Mouse (Mus musculus) embryonic facial prominence, embryonic 10.5 days (tissue): Measurements from ENCODE around the gene Apol9b. TPM values are rescaled to one million over a fixed set of nuclear protein-coding genes. Genes with fewer than 3 reads are reported as not detected.

ENCODE experiments used
- DNase-seq: peaks from one replicate; pipeline ENCODE4 v3.0.0-alpha.2; 2017; ENCODE audit warnings: low spot score
- H3K27ac ChIP-seq: fragments of 300-500 bp; sonication (generic); replicated peaks from 2 replicates; pipeline ENCODE4 v1.5.1; 2016; ENCODE audit warnings: mild to moderate bottlenecking
- H3K27me3 ChIP-seq: fragments of 300-500 bp; sonication (generic); replicated peaks from 2 replicates; pipeline ENCODE4 v1.6.1; 2016; ENCODE audit warnings: low read depth, mild to moderate bottlenecking; ENCODE audit not compliant: poor library complexity, severe bottlenecking
- H3K36me3 ChIP-seq: fragments of 300-500 bp; sonication (generic); replicated peaks from 2 replicates; pipeline ENCODE4 v1.6.1; 2016; ENCODE audit warnings: mild to moderate bottlenecking, moderate library complexity
- H3K4me1 ChIP-seq: fragments of 300-500 bp; sonication (generic); 2 replicates; pipeline ENCODE4 v1.6.1; 2016
- H3K4me3 ChIP-seq: fragments of 300-500 bp; sonication (generic); 2 replicates; pipeline ENCODE4 v1.5.1; 2016; ENCODE audit warnings: mild to moderate bottlenecking, moderate library complexity
- H3K9me3 ChIP-seq: fragments of 300-500 bp; sonication (generic); 2 replicates; pipeline ENCODE4 v1.6.1; 2016; ENCODE audit warnings: mild to moderate bottlenecking
- WGBS: fragments of 180-500 bp; shearing (Covaris S2); methylation state at CpG from one replicate; pipeline ENCODE4 v1.1.7; 2016; 5-methylcytosine and 5-hydroxymethylcytosine counted together
- polyA plus RNA-seq: library from polyadenylated mRNA; unstranded; fragments of >200 nt; fragmentation: Nextera tagmentation; extraction: Ambion mirVana; gene quantifications from 2 replicates; pipeline ENCODE4 v1.2.1, GENCODE M21; 2016

Apol9b gene
- polyA plus RNA-seq, 1 experiment from 2014 or later, result not detected

GRCm38 (mm10) chr15:77752443-77752842, 23.6 kb downstream of the Apol9b start:
- no peak overlapping the region for H3K27ac ChIP-seq
- H3K4me1 ChIP-seq, result 0 out of 2 replicates have a peak, but pooled peaks cover 6% of the 10 kb centered on the region
- no peak overlapping the region for H3K4me3 ChIP-seq
- H3K9me3 ChIP-seq, result no peaks in the 10 kb centered on the region
- WGBS, result 69% methylated on average over 11 of the region's 11 CpGs
- DNase-seq, result no peak
- H3K36me3 ChIP-seq, result no peaks in the 10 kb centered on the region
- H3K27me3 ChIP-seq, result no peaks in the 10 kb centered on the region

GRCm38 (mm10) chr15:77755132-77755531, 26.3 kb downstream of the Apol9b start:
- Histone ChIP-seq H3K4me1 (0 out of 2 replicates have a peak, but pooled peaks cover 6% of the 10 kb centered on the region), H3K4me3 (no peak overlapping the region), H3K27me3 (no peaks in the 10 kb centered on the region), H3K27ac (no peak overlapping the region), H3K9me3 (no peaks in the 10 kb centered on the region), H3K36me3 (peaks cover 12% of the 10 kb centered on the region)
- DNase-seq, result no peak
- WGBS, result 56% methylated on average over 2 of the region's 2 CpGs

DNA sequence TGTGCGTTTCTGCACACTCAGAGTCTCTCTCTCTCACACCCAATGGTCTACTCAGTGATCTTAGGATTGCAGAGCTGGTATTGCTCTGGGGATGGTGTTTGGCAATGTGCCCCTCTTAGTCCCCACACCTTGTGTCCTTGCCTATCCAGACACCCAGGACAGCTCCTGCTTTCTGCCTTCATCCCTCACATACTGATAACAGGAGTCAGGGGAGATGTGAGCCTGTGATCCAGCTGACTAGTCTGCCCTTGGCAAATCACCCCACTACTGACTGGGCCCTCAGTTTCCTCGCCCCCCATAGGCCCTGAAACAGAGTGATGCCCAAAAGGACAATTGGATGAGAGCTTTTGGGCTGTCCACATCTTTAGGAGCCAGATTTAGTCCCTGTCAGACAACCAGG, 27.2 kb downstream of the Apol9b start:
- Histone ChIP-seq H3K4me1 (0 out of 2 replicates have a peak, but pooled peaks cover 6% of the 10 kb centered on the region), H3K36me3 (peaks cover 22% of the 10 kb centered on the region), H3K27me3 (no peaks in the 10 kb centered on the region), H3K27ac (no peak overlapping the region), H3K9me3 (no peaks in the 10 kb centered on the region), H3K4me3 (no peak overlapping the region)
- WGBS, result 71% methylated on average over 2 of the region's 2 CpGs
- DNase-seq, result no peak

DNA sequence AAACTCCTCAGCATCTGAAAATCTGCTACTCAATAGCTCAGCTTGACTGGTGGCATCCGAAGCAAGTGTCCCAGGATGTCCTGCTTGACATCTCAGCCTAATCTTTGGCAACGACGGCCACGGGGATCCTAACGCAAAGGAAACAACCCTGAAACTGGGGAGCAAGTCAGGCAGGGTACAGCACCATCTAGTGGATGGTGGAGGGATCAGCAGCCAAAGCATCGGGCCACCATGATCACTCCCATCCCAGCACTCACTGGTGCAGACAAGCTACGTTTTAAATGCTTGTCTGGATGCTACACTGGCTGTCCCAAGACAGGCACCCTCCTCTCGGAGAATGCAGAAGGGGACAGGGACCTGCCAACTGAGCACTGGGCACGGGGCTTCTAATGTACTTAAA, 28.0 kb downstream of the Apol9b start, which contains the start of gene Apol8:
Apol8 (minus strand) TSS at position 156 of the 400 bp plus-strand sequence.
- 0 out of 2 replicates have a peak, but pooled peaks cover 6% of the 10 kb centered on the region for H3K4me1 ChIP-seq
- H3K4me3 ChIP-seq, result no peak within 1 kb of the TSS
- DNase-seq, result peak; percentile 70

DNA sequence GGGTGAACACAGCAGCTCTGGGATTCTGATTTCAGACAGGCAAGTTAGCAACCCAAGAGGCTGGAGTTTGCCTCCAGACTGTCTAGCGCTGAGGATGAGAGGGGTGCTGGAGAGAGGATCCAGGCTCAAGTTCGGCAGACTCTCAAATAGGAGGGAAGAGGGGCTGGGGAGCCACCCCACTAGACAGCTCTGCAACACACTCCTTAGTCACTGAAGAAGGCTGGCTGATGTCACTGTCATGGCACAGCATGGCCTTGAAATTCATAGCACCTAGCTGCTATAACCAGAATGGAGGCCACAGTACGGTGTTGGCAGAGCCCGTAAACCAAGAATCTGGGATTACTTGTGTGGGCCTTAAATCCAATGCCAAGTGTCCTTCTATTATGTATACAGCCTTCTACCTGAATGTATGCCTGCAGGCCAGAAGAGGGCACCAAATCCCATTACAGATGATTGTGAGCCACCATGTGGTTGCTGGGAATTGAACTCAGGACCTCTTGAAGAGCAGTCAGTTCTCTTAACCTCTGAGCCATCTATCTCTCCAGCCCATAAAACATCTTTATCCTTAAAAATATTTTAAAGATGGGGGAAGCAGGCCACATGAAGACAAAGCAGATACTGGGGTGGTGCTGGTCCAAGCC, 28.9 kb downstream of the Apol9b start:
- no peak for DNase-seq
- no peak overlapping the region for H3K4me3 ChIP-seq

More for the DNA sequence above, 28.0 kb downstream of the Apol9b start, which contains the start of gene Apol8:
- 7% methylated on average over 9 of the region's 9 CpGs for WGBS
- Histone ChIP-seq H3K9me3 (no peaks in the 10 kb centered on the region), H3K36me3 (peaks cover 29% of the 10 kb centered on the region), H3K27me3 (no peaks in the 10 kb centered on the region), H3K27ac (no peak within 1 kb of the TSS)

DNA sequence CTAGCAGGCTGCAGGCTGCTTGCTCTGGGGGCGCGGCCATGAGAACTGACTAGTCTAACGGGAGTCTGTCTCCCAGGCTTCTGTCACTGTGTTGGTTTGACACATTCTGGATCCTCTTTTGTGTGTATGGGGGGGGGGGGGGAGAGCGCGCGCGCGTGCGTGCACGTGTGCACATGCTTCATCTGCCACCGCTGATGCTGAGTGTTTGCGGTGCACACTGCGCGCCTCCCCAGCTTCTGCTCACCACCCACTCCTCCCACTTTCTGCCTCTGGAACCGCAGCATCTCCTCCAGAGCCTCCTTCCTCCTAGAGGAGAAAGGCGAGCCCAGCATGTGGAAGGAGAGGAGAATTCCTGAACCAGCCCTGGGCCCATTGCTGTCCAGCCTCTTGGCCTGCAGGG, 31.2 kb downstream of the Apol9b start:
- H3K4me1 ChIP-seq, result 0 out of 2 replicates have a peak, but pooled peaks cover 5% of the 10 kb centered on the region
- H3K36me3 ChIP-seq, result peaks cover 61% of the 10 kb centered on the region
- H3K27me3 ChIP-seq, result no peaks in the 10 kb centered on the region
- H3K9me3 ChIP-seq, result no peaks in the 10 kb centered on the region
- DNase-seq, result no peak
- WGBS, result 93% methylated on average over 16 of the region's 16 CpGs
- no peak overlapping the region for H3K27ac ChIP-seq
- no peak overlapping the region for H3K4me3 ChIP-seq

More for the DNA sequence above, 28.9 kb downstream of the Apol9b start:
- no peaks in the 10 kb centered on the region for H3K9me3 ChIP-seq
- peaks cover 38% of the 10 kb centered on the region for H3K36me3 ChIP-seq
- no peaks in the 10 kb centered on the region for H3K27me3 ChIP-seq
- WGBS, result 86% methylated on average over 4 of the region's 4 CpGs
- H3K27ac ChIP-seq, result no peak overlapping the region
- H3K4me1 ChIP-seq, result 0 out of 2 replicates have a peak, but pooled peaks cover 6% of the 10 kb centered on the region

GRCm38 (mm10) chr15:77761083-77761482, 32.2 kb downstream of the Apol9b start:
- H3K4me1 ChIP-seq, result 0 out of 2 replicates have a peak, but pooled peaks cover 2% of the 10 kb centered on the region
- H3K27me3 ChIP-seq, result no peaks in the 10 kb centered on the region
- no peak overlapping the region for H3K4me3 ChIP-seq
- DNase-seq, result no peak
- peaks cover 72% of the 10 kb centered on the region for H3K36me3 ChIP-seq
- H3K9me3 ChIP-seq, result no peaks in the 10 kb centered on the region
- WGBS, result 94% methylated on average over 7 of the region's 7 CpGs
- H3K27ac ChIP-seq, result no peak overlapping the region

- Histone ChIP-seq H3K27ac (no peak overlapping the region), H3K36me3 (peaks cover 78% of the 10 kb centered on the region), H3K4me1 (0 out of 2 replicates have a peak, but pooled peaks cover 2% of the 10 kb centered on the region), H3K4me3 (no peak overlapping the region), H3K27me3 (no peaks in the 10 kb centered on the region), H3K9me3 (no peaks in the 10 kb centered on the region)
- peak; percentile 60 for DNase-seq
- WGBS, result 79% methylated on average over 22 of the region's 22 CpGs
These were observed 32.9 kb downstream of the Apol9b start for GRCm38 (mm10) chr15:77761561-77762380.

GRCm38 (mm10) chr15:77763050-77763449, 34.2 kb downstream of the Apol9b start:
- WGBS, result 92% methylated on average over 16 of the region's 16 CpGs
- Histone ChIP-seq H3K27ac (no peak overlapping the region), H3K4me1 (no peaks in the 10 kb centered on the region), H3K4me3 (no peak overlapping the region), H3K36me3 (peaks cover 91% of the 10 kb centered on the region), H3K27me3 (no peaks in the 10 kb centered on the region), H3K9me3 (no peaks in the 10 kb centered on the region)
- no peak for DNase-seq

GRCm38 (mm10) chr15:77763702-77764101, 34.9 kb downstream of the Apol9b start:
- no peak overlapping the region for H3K27ac ChIP-seq
- 94% methylated on average over 11 of the region's 11 CpGs for WGBS
- no peaks in the 10 kb centered on the region for H3K4me1 ChIP-seq
- H3K27me3 ChIP-seq, result no peaks in the 10 kb centered on the region
- DNase-seq, result no peak
- H3K4me3 ChIP-seq, result no peak overlapping the region
- H3K9me3 ChIP-seq, result no peaks in the 10 kb centered on the region
- peaks cover 98% of the 10 kb centered on the region for H3K36me3 ChIP-seq

- Histone ChIP-seq H3K27ac (no peak overlapping the region), H3K27me3 (no peaks in the 10 kb centered on the region), H3K36me3 (peaks cover 100% of the 10 kb centered on the region), H3K9me3 (no peaks in the 10 kb centered on the region), H3K4me3 (no peak overlapping the region), H3K4me1 (no peaks in the 10 kb centered on the region)
- 86% methylated on average over 13 of the region's 13 CpGs for WGBS
- DNase-seq, result no peak
These were observed 35.7 kb downstream of the Apol9b start for GRCm38 (mm10) chr15:77764391-77765006.

DNA sequence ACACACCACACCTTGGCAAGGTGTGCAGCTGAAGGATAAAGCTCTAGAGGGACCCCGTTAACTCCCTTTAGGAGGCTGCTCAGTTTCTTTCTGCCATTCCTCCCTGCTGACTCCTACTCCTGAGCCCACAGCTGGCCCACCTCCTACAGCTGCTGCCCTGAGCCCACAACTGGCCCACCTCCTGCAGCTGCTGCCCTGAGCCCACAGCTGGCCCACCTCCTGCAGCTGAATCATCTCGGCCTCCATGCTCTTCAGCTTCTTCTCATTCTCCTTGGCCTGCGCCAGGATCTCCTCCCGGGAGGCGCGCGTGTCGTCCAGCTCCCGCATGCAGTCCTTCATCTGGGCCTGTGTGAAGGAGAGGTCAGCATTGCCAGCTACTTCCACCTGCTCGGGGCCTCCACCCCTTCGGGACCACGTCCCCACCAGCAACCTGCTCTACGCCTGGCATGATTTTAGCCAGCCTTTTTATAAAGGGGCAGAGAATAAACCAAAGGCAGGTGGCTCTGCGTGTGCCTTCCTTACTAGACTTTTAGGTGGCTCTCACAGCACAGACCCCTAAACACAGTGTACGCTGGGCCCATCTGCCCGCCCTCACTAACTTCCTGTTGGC, 36.8 kb downstream of the Apol9b start:
- H3K36me3 ChIP-seq, result peaks cover 100% of the 10 kb centered on the region

More for the DNA sequence above, 36.8 kb downstream of the Apol9b start:
- H3K27ac ChIP-seq, result no peak overlapping the region
- WGBS, result 93% methylated on average over 16 of the region's 16 CpGs
- no peak for DNase-seq
- H3K4me1 ChIP-seq, result no peaks in the 10 kb centered on the region
- no peaks in the 10 kb centered on the region for H3K9me3 ChIP-seq
- H3K4me3 ChIP-seq, result no peak overlapping the region
- no peaks in the 10 kb centered on the region for H3K27me3 ChIP-seq
